Mouse (Mus musculus): Measurements from ENCODE around the gene 1810043G02Rik. TPM values are rescaled to one million over a fixed set of nuclear protein-coding genes. Genes with fewer than 3 reads are reported as not detected.
"Not testable (repeated sequence)": the region's sequence is repeated elsewhere in the genome, so short reads cannot be mapped to it uniquely, and the experiment has no call there.

1810043G02Rik gene
- polyA plus RNA-seq, 1 experiment from 2014 or later: 26.7 TPM

DNA sequence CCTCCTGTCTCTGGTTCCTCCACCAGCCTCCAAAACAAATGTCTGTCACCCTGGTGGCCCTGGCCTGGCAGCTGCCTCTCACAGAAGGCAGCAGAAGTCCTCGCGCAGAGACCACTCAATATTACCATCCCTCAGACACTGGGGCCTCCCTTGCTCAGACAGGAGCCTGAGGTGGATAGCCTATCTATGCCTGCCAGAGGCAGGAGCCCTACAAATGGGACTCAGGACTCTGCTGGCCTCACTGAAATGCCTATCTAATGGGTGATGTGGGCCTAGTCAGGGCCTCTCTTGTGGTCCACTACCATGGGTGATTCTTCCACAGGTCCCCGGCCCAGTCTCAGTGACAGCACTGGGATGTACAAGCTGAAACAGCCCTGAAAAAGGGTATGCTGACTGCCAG lies 29.8 kb downstream of the 1810043G02Rik start:
- H3K9ac ChIP-seq: peak overlapping the region; percentile 87
- no peak for ATAC-seq
- H3K27me3 ChIP-seq: no peaks in the 10 kb centered on the region
- H3K9me3 ChIP-seq (replicated peaks): no peaks in the 10 kb centered on the region
- peak overlapping the region; percentile 73 for H3K4me3 ChIP-seq
- peak overlapping the region; percentile 75 for H3K4me2 ChIP-seq
- no peak overlapping the region; the same call in 1 of the 2 replicates for H3K27ac ChIP-seq
- 83% methylated on average over 3 of the region's 3 CpGs for WGBS
- H3K4me1 ChIP-seq: peaks cover 42% of the 10 kb centered on the region
- H3K36me3 ChIP-seq (ENCODE audit: poor library complexity, severe bottlenecking): peaks cover 23% of the 10 kb centered on the region

DNA sequence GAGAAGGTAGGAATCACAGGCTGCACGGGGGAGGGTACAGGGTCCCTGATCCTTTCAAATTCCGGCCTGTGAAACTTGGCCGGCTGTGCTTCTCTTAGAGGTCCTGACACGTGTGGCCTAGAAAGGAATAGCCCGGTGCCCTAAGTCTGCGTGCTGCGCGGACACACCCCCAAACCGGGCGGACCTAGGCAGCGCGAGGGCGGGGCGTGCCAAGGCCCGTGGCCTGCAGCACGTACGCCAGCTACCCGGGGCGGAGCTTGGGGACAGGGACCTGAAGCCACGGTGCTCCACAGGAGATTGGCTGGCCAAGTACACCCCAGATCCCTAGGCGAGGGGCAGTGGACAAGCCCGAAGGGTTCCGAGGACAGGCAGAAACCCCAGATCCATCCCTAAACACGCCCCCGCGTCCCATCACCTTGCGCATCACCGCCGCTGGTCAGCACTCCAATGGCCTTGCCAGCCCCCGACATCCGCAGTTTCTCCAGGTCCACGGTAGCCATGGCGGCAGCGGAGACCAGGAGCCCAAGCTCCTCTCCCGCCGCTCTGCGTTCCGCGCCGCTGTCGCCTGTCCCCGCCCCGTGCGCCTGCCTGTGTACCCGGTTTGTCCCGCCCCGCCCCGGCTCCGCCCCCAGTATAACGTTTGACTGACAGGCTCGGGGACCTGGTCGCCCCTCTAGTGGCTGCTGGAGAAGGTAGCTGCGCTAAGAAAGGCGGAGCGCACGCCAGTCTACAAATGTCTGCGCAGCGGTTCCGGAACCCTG lies 31.0 kb downstream of the 1810043G02Rik start:
- Histone ChIP-seq H3K27ac (peak overlapping the region; percentile 91), H3K36me3 (ENCODE audit: poor library complexity, severe bottlenecking) (peaks cover 17% of the 10 kb centered on the region), H3K4me3 (peak overlapping the region; percentile 73)

DNA sequence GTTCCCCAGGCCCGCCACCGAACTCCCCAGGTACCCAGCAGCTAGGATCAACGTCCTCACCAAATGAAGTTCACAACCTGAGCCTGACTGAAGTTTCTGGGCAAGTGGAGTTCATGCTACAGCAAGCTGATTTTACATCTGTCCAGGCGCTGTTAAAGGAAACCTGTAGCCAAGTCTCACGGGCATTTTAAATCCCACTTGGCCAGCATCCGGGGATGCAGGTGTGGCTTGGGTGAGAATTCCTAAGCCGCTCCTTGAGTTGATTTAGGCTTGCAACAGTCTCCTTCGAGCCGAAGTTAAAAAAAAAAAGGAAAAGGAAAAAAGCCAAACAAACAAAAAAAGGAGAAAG lies 31.6 kb downstream of the 1810043G02Rik start, which contains the start of gene Pfkl:
Pfkl (minus strand) TSS at position 139 of the 349 bp plus-strand sequence.
- peak within 1 kb of the TSS; percentile 91 for H3K27ac ChIP-seq
- under 1% methylated on average over 9 of the region's 9 CpGs for WGBS
- peak within 1 kb of the TSS; percentile 87 for H3K9ac ChIP-seq
- H3K27me3 ChIP-seq: no peaks in the 10 kb centered on the region
- peak within 1 kb of the TSS; percentile 73 for H3K4me3 ChIP-seq
- no peak for ATAC-seq
- peak within 1 kb of the TSS; percentile 75 for H3K4me2 ChIP-seq
- H3K36me3 ChIP-seq (ENCODE audit: poor library complexity, severe bottlenecking): peaks cover 11% of the 10 kb centered on the region; the same call in 1 of the 2 replicates
- no peaks in the 10 kb centered on the region for H3K9me3 ChIP-seq (replicated peaks)
- peaks cover 39% of the 10 kb centered on the region for H3K4me1 ChIP-seq

More for the DNA sequence above, 31.0 kb downstream of the 1810043G02Rik start:
- peak; percentile 97 for ATAC-seq
- peak overlapping the region; percentile 75 for H3K4me2 ChIP-seq
- H3K9ac ChIP-seq: peak overlapping the region; percentile 87
- no peaks in the 10 kb centered on the region for H3K9me3 ChIP-seq (replicated peaks)
- under 1% methylated on average over 59 of the region's 59 CpGs for WGBS
- peaks cover 41% of the 10 kb centered on the region for H3K4me1 ChIP-seq
- no peaks in the 10 kb centered on the region for H3K27me3 ChIP-seq

DNA sequence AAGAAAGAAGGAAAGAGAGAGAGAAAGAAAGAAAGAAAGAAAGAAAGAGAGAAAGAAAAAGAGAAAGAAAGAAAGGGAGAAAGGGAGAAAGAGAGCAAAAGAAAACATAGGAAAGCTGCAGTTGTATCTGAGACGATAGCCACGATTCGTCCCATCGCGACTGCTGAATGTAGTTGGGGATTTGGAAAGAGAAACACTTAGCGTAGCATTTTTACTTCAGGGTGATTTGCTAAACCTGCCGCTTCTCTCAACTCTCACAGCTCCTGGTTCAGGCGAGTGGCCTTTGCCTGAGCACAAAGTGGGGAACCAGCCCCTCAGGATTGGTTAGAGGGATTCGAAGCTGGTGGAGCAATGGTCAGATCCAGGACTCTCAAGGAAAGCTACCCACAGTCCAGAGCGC lies 32.0 kb downstream of the 1810043G02Rik start:
- H3K27me3 ChIP-seq: no peaks in the 10 kb centered on the region
- peaks cover 39% of the 10 kb centered on the region for H3K4me1 ChIP-seq
- H3K9me3 ChIP-seq (replicated peaks): no peaks in the 10 kb centered on the region
- 0 out of 2 replicates have a peak overlapping the region, but pooled peaks have one; percentile 14 for H3K4me3 ChIP-seq
- H3K9ac ChIP-seq: no peak overlapping the region
- peak overlapping the region; percentile 75 for H3K4me2 ChIP-seq
- 17% methylated on average over 10 of the region's 10 CpGs for WGBS
- peaks cover 9% of the 10 kb centered on the region; the same call in 1 of the 2 replicates for H3K36me3 ChIP-seq (ENCODE audit: poor library complexity, severe bottlenecking)
- ATAC-seq: no peak
- no peak overlapping the region for H3K27ac ChIP-seq

DNA sequence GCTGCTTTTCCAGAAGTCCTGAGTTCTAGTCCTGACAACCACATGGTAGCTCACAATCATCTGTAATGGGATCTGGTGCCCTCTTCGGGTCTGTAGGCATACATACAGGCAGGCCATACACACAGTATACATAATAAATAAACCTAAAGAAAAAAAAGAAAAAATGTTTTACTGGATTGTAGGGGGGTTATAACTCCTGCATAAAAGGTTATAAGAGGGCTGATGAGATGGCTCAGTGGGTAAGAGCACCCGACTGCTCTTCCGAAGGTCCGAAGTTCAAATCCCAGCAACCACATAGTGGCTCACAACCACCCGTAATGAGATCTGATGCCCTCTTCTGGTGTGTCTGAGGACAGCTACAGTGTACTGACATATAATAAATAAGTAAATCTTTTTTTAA lies 32.8 kb downstream of the 1810043G02Rik start:
- not testable (repeated sequence) for H3K4me2 ChIP-seq; H3K27me3 ChIP-seq; H3K9me3 ChIP-seq (replicated peaks); H3K27ac ChIP-seq; ATAC-seq; H3K4me3 ChIP-seq; H3K9ac ChIP-seq; H3K36me3 ChIP-seq (ENCODE audit: poor library complexity, severe bottlenecking)
- peaks cover 33% of the 10 kb centered on the region for H3K4me1 ChIP-seq
- WGBS: 95% methylated on average over 5 of the region's 5 CpGs

DNA sequence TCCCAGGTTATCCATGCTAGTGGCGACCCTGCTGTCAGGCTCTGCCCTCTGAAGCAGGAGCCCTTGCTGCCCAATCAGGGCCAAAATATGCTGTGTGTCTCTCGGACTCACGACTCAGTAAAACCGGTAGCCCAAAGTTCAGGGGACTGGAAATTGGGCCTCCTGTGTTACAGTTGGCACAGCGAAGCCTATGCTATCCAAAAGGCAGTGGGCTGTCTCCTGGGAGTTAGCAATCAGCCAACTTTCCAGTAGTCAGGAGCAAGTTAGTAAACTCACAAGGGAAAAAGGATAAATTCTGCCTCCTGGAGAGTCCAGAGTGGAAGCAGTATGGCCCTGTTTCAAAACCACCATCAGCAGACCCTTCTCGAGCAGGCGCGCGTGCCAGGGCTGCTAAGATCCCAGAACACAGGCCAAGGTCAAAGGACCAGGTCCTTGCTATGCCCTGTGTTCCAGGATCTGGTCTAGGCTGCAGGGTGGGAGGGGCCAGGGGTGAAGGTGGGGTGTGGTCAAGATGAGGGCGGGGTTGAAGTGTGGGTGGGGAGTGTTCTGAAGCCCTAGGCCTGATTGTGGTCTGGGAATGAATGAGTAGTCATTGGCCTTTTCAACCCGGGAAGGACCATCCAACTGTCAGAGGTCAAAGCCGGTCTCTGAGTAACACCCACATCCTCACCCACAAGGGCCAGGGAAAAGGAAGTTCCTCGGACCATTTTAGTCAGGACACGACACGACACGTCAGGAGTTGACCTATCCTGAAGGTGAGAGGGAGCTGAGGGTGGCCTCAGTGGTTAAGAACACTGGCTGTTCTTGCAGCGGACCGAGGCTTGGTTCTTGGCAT lies 34.6 kb downstream of the 1810043G02Rik start:
- Histone ChIP-seq H3K27ac (no peak overlapping the region), H3K9ac (no peak overlapping the region), H3K36me3 (ENCODE audit: poor library complexity, severe bottlenecking) (no peaks in the 10 kb centered on the region), H3K4me1 (peaks cover 15% of the 10 kb centered on the region), H3K4me3 (no peak overlapping the region), H3K9me3 (replicated peaks) (no peaks in the 10 kb centered on the region), H3K4me2 (no peak overlapping the region), H3K27me3 (no peaks in the 10 kb centered on the region)
- WGBS: 94% methylated on average over 18 of the region's 18 CpGs
- no peak for ATAC-seq

DNA sequence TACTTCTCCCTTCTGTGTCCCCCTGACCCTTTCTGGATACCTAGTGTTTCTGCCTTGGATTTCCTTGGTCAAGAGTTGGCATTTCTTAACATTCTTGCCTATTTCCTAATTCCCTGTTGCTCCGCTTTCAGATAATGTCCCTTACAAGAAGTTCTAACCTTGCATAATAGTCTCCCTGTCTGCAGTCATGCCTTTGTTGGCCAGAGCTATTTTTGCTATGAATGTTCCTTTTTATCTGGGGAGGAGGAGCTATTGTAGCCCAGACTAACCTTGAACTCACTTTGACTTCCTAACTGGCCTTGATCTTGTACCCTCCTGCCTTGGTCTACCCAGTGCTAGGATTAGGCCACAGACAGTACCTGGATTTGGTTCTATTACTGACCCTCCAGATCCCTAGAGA lies 37.2 kb downstream of the 1810043G02Rik start:
- Histone ChIP-seq H3K27me3 (no peaks in the 10 kb centered on the region), H3K36me3 (ENCODE audit: poor library complexity, severe bottlenecking) (no peaks in the 10 kb centered on the region), H3K4me2 (no peak overlapping the region), H3K4me1 (0 out of 2 replicates have a peak, but pooled peaks cover 2% of the 10 kb centered on the region), H3K9ac (no peak overlapping the region), H3K27ac (no peak overlapping the region), H3K9me3 (replicated peaks) (no peaks in the 10 kb centered on the region), H3K4me3 (no peak overlapping the region)
- 93% methylated on average over 1 of the region's 1 CpGs for WGBS
- ATAC-seq: no peak

DNA sequence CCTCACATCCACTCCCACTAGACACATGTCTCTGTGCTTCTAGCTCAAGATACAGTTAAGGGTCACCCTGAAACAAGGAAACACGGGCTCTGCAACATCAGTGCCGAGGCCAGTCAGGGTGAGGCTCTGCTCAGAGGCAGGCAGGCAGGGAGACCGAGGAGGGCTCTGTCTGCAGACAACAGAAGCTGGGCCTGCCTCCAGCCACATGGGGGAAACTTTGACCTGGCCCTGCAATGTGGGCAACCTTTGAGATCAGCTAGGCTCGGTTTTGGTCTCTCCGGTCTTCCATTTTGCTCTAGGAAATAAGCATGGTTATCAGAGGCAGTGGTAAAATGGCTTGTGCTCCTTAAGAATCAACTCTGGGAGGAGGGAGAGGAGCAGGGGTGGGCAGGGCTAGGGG lies 38.0 kb downstream of the 1810043G02Rik start:
- Histone ChIP-seq H3K27me3 (no peaks in the 10 kb centered on the region), H3K9me3 (replicated peaks) (no peaks in the 10 kb centered on the region), H3K9ac (no peak overlapping the region), H3K36me3 (ENCODE audit: poor library complexity, severe bottlenecking) (no peaks in the 10 kb centered on the region), H3K4me3 (no peak overlapping the region), H3K4me1 (no peaks in the 10 kb centered on the region), H3K4me2 (no peak overlapping the region), H3K27ac (no peak overlapping the region)
- no peak for ATAC-seq
- WGBS: 56% methylated on average over 5 of the region's 5 CpGs

DNA sequence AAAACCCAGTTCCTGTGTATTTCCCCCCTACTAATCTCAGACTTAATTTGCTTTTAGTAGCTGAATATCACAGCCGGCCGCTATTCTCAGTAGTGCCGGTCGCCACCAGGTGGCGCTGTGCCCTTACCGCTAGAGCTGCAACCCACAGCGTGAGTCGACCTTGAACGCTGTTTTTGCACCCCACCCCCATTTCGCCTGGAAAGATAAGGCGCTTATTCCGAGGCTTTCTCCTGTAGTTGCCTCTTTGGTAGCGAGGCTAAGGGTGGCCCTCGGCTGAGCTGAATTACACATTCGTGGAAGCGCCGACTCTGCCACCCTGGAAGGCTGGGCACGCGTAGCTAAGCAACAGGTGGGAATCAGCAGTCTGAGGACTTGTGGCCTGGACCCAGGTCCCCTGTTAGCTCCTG lies 40.5 kb downstream of the 1810043G02Rik start:
- peak; percentile 55 for ATAC-seq
- 20% methylated on average over 19 of the region's 19 CpGs for WGBS
- peak overlapping the region; percentile 31 for H3K4me3 ChIP-seq

DNA sequence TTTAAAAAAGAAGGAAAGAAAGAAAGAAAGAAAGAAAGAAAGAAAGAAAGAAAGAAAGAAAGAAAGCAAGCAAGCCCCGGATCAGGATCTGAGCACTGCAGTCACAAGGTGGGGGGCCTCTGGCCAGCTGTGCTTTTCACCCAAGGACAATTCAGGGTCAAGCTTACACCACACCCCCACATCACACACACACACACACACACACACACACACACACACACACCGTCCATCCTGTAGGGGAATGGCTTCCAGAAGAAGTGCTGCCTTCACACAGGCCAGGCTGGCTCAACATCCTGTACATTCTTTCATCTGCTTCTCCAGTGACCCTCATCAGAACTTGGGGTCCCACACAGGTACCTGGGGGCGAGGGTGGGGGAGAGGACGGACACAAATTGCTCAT lies 41.0 kb downstream of the 1810043G02Rik start:
- Histone ChIP-seq H3K9me3 (replicated peaks) (no peaks in the 10 kb centered on the region), H3K27me3 (no peaks in the 10 kb centered on the region), H3K4me3 (no peak overlapping the region), H3K4me1 (no peaks in the 10 kb centered on the region), H3K27ac (no peak overlapping the region), H3K36me3 (ENCODE audit: poor library complexity, severe bottlenecking) (no peaks in the 10 kb centered on the region), H3K4me2 (no peak overlapping the region), H3K9ac (no peak overlapping the region)
- ATAC-seq: no peak
- 63% methylated on average over 4 of the region's 4 CpGs for WGBS

More for the DNA sequence above, 40.5 kb downstream of the 1810043G02Rik start:
- Histone ChIP-seq H3K36me3 (ENCODE audit: poor library complexity, severe bottlenecking) (no peaks in the 10 kb centered on the region), H3K4me1 (no peaks in the 10 kb centered on the region), H3K4me2 (peak overlapping the region; percentile 56), H3K9ac (no peak overlapping the region; the same call in 1 of the 2 replicates), H3K27me3 (no peaks in the 10 kb centered on the region), H3K9me3 (replicated peaks) (no peaks in the 10 kb centered on the region), H3K27ac (no peak overlapping the region)

DNA sequence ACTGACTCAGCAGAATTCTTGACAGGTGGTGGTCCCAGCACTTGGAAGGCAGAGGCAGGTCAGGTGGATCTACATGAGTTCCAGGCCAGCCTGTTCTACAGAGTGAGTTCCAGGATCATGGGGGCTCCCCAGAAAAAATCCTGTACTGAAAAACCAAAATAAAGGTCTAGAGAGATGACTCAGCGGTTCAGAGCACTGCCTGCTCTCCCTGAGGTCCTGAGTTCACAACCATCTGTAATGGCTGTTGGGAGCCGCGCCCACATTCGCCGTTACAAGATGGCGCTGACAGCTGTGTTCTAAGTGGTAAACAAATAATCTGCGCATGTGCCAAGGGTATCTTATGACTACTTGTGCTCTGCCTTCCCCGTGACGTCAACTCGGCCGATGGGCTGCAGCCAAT lies 41.7 kb downstream of the 1810043G02Rik start:
- not testable (repeated sequence) for H3K27me3 ChIP-seq; H3K4me3 ChIP-seq; H3K4me2 ChIP-seq; H3K4me1 ChIP-seq; H3K27ac ChIP-seq; H3K9ac ChIP-seq; ATAC-seq; H3K36me3 ChIP-seq (ENCODE audit: poor library complexity, severe bottlenecking); H3K9me3 ChIP-seq (replicated peaks)
- 98% methylated on average over 7 of the region's 11 CpGs for WGBS

DNA sequence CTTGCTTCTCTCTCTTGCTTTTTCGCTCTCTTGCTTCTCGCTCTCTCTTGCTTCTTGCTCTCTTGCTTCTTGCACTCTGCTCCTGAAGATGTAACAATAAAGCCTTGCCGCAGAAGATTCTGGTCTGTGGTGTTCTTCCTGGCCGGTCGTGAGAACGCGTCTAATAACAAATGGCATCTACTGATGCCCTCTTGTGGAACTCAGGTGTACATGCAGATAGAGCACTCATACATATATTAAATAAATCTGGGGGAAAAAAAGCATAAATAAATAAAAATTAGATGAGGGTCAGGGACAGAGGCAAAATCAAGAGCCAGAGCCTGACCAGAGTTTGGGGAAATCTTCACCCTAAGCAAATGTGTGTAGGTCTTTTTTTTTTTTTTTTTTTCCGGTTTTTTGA lies 47.1 kb downstream of the 1810043G02Rik start:
- H3K4me3 ChIP-seq; H3K27ac ChIP-seq; H3K27me3 ChIP-seq; H3K9me3 ChIP-seq (replicated peaks); H3K9ac ChIP-seq; H3K4me2 ChIP-seq; H3K36me3 ChIP-seq (ENCODE audit: poor library complexity, severe bottlenecking); ATAC-seq; H3K4me1 ChIP-seq: not testable (repeated sequence)
- WGBS: 62% methylated on average over 6 of the region's 8 CpGs

All from forebrain, embryonic 13.5 days (tissue).